Mouse (Mus musculus) lung, postnatal 25 days (tissue): ENCODE results near the gene Mxd3.

Experiments
- DNase-seq: peaks from one replicate; pipeline ENCODE4 v3.0.0; 2022; ENCODE audit warnings: low spot score

The Mxd3 gene

GRCm38 (mm10) chr13:55329683-55330566, at the start of gene Mxd3:
Mxd3 (minus strand) TSS chr13:55329823.
- peak; percentile 73 for DNase-seq

- DNase-seq: no peak
Measured at GRCm38 (mm10) chr13:55378907-55379580, 49.4 kb upstream of the Mxd3 start.

DNA sequence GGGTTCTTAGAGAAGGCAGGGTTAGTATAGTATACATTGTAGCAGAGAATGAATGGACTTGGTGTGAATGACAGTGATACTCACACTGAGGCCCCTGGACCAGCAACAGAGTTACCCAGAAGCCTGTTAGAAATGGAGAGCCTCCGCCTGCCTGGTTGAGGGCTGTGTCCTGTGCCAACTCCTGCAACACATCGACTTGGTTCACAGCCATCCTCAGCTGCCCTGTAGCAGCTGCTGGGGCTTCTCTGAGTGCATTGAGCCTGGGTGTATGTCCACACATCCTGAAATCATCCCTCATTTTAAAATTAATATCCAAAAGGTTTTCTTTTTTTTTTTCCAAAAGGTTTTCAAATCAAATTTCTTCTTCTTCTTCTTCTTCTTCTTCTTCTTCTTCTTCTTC, 46.3 kb upstream of the Mxd3 start:
- no peak for DNase-seq

- DNase-seq: no peak
Measured at GRCm38 (mm10) chr13:55374206-55374924, 44.7 kb upstream of the Mxd3 start.

DNA sequence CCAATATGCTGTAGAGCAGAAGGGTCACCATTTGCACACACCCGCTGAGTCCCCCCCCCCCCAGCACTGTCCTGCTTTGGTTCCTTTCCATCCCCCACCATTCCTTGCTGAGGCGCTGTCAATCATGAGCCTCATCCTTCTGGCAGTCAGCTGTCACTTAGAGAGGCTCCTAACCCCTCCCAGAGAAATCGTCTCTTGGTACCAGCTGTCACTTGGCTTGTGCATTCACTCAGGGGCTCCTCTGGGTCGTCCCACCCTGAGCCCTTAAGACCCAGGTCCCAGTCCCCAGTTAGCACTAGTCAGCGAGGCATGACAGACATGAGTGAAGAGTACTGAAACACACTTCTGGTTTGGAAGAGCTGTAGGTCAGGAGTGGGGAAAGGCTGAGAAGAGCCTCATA, 42.1 kb upstream of the Mxd3 start:
- no peak for DNase-seq

DNA sequence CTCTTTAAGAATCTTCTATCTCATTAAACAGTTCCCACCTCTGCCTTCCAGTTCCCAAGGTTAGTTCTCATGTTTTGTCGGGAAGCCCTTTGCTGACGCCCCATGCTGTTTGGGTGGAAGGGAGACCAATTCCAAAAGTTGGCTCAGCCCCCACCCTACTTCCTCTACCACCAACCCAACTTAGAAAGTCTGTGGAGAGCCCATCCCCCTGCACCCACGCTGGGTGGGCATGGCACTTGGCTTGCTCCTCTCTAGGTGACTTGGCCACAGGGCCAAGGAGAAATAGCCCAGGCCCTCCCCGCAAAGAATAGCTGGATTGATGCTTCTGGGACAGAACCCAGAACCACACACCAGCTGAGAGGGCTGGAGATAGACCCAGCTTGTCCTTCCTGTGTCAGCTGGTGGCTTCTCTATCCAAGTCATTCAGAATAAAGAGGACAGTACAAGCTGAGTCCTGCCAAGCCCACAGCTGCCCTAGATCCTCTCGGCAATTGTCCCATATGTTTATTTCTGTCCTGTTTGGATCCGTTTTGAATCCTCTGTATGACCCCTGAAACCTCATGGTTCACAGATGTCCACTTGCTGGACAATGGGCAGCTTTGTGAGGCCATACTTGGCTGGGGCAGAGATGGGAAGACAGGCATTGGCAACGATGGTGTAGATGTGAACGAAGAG, 41.5 kb upstream of the Mxd3 start:
- DNase-seq: no peak

- DNase-seq: no peak
Measured at GRCm38 (mm10) chr13:55370234-55370633, 40.6 kb upstream of the Mxd3 start.

DNA sequence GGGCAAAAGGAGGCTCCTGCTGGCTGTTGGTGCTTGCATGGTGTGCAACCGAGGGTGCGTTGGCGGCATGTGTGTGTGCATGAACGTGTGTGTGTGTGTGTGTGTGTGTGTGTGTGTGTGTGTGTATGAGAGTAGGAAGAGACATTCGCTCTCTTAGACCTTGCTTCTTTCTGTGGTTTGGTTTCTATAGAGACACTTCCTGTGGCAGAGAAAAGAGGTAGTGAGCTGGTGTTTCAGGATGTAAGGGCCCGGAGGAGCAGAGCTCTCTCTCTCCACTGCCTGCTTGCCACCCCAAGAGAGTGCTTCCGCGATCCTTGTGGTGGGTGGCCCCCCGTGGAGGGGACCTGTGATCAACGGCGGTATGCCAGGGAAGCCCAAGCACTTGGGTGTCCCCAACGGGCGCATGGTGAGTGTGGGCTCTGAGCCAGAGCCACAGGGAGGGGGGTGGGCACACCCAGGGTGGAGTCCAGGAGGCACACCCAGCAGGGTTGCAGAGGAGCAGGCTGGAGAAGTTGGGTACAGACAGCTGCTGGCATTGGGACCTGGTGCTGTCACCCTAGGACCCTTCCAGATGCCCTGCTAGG, 40.0 kb upstream of the Mxd3 start, which contains the start of gene Rgs14:
Gene Rgs14, plus strand, starts transcription at position 202 of the 584 bp plus-strand sequence.
- DNase-seq: peak; percentile 73

DNA sequence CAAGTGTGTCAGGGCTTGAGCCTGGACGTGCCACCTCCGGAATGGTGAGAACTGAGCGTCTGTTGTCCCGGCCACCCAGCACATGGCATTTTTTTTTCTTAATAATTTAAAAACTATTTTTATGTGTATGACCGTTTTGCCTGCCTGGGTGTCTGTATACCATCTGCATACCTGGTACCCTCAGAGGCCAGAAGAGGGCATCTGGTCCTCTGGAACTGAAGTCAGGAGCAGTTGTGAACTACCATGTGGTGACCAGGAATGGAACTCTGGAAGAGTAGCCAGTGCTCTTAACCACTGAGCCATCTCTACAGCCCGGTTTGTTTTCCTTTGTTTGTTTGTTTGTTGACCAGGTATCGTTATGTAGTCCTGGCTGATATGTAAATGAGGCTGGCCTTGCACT, 38.8 kb upstream of the Mxd3 start:
- DNase-seq: no peak

DNA sequence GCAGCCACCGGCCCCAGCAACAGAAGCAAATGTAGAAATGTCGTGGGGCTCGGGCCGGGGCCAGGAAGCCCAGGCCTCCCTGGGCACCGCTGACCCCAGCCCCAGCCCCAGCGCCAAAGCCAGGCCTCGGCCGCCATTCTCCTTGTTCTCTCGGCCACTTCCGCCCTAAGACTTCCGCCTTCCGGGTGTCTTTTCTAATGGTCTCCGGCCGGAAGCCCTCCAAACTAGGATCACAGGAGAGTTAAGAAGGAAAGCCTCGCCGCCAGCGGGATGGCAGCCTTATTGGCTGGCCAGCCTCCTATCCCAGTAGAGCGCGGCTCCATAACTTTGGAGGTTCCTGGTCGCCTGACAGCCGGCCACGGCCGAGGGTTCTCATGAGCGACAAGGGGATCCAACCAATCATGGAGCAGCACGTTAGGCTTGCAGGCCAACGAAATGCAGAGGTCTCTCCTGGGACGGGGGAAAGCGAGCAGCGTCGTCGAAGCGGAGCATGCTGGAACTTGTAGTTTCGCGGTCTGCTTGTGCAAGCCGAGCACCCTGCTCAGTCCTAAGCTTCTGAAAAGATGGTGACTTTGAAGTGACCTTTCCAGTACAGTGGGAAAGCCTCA, 32.9 kb upstream of the Mxd3 start, which contains the start of gene Lman2:
Gene Lman2, minus strand, starts transcription at position 331 of the 608 bp plus-strand sequence.
- peak; percentile 98 for DNase-seq

- no peak for DNase-seq
Measured at GRCm38 (mm10) chr13:55361974-55362452, 32.4 kb upstream of the Mxd3 start.

- no peak for DNase-seq
Measured at GRCm38 (mm10) chr13:55361145-55361544, 31.5 kb upstream of the Mxd3 start.

GRCm38 (mm10) chr13:55346745-55347144, 17.1 kb upstream of the Mxd3 start:
- DNase-seq: no peak

DNA sequence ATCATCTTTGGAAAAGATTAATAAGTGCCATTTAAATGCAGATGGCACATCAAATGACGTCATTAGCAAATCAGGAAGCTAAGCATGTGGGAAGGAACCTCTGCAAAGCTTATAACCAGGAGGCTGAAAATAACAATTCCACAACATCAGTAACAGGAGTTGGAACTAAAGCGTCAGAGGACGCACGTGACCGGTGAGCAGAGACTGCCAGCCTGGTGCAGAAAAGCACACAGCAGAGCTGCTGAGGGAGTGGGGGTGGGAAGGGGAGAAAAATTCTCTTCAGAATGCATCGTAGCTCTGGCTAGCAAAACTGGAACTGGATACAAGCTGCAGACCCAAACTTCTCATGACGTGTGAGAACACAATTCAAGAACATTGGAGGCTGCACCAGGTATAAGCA, 14.7 kb upstream of the Mxd3 start:
- DNase-seq: no peak

DNA sequence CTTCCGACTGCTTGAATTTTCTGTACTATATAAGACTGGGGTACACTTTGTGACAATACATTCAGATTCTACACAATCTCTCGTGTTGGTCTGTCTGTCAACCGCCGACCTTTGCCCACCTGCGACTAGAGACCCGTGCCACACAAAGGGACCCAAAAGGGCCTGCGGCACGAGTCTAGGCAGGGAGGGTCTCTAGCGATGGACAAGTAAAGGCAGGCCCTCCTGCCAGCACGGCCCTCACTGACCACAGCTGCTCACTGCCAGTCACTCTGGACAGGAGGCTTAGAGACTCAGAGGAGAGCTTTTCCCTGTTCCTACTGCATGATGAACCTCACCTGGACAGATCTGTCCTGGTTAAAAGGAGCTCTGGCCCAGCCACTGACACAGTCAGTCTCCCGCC, 12.8 kb upstream of the Mxd3 start:
- no peak for DNase-seq

DNA sequence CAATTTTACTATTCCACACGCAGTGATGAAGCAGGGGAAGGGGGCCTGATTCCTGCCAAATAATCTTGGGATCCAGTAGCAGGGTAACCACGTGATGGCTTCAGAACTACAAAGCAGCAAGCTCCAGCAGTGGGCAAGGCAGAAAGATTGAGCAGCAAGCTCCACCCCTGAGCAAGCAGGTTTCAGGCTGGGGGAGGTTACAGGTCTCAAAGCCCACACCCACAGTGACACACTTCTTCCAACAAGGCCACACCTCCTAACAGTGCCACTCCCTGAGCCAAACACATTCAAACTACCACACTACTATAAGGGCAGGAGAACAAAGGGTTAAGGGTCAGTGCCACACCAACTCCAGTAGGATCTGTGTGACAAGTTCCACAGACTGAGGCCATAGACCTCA, 9.6 kb upstream of the Mxd3 start:
- DNase-seq: no peak

- no peak for DNase-seq
Measured at GRCm38 (mm10) chr13:55338131-55339054, 8.8 kb upstream of the Mxd3 start.

DNA sequence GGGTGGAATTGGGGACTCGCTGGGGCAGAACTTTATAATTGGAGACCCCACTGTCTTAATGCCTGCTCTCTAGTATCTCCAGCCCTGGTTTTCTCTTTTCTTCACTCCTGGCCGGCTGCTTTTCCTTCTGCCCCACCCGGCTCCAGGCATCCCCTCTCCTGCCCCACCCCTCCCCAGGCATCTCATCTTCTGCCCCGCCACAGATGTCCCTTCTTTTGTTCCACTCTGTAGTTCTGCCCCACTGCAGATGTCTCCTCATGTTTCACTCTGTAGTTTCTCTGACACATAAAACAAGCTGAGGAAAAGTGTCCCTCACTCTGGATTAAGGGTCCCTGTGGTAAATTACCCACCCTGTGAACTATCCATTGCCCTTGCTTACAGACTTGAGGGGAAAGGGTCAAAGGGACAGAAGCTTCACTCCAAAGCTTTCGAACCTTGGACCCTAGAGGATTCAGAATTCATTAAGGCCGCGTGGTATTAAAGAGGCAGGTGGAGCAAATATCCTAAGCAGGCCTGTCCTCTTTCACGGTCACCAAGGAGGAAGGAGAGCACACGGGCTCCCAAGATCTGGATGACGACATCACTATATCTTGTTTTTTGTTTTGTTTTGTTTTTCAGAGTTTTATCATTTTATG, 7.8 kb upstream of the Mxd3 start:
- no peak for DNase-seq

DNA sequence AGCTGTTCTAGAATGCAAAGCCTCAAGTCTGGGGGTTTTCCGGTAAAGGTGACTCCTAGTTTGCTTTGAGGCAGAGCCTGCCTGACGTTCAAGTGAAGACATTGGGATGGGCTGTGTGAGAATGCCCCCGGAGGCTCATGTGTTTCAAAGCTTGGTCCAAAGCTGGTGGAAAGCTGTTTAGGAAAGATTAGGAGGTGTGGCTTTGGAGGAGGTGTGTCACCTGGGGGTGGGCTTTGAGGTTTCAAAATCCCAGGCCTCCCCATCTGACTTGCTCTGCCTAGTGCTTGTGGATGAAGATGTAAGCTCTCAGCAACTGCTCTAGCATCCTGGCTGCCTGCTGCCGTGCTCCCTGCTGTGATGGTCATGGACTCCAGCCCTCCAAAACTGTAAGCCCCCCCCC, 6.1 kb upstream of the Mxd3 start:
- DNase-seq: no peak
